Mouse (Mus musculus) ES-E14 (cell line): ENCODE measurements around the gene Lcp1.

Experiments used
- MAFK ChIP-seq: IDR thresholded peaks from 2 replicates; pipeline ENCODE4 v1.6.1; 2014; ENCODE audit warnings: mild to moderate bottlenecking, low read depth, low read length, inconsistent platforms; ENCODE audit not compliant: insufficient read depth
- ZC3H11A ChIP-seq: IDR thresholded peaks from 2 replicates; pipeline ENCODE4 v1.6.1; 2012; ENCODE audit warnings: low read depth, mild to moderate bottlenecking, inconsistent platforms, low read length, borderline replicate concordance
- ZNF384 ChIP-seq: IDR thresholded peaks from 2 replicates; pipeline ENCODE4 v1.6.1; 2012; ENCODE audit warnings: low read depth, low read length, inconsistent platforms

DNA sequence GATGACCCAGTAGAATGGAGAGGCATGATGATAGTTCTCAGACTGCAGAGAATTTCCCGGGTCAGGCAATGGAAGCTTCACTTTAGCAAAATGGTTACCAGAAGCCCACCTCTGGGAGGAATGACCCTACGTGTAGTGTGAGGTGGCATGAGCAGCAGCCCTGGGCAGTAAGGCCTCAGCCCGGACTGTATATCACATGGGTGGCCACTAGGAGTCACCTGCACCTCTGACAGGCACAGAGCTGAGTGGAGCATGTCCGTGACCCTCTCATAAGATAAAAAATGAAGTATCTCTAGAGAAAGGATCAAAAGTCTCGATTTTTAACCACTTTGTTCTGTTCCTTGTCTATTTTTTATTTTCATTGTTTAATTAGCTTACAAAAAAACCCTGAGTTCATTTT lies 125.6 kb downstream of the Lcp1 start:
- TF ChIP-seq MAFK (no peak), ZC3H11A (no peak), ZNF384 (no peak)
